Mouse (Mus musculus): ENCODE data around the gene Fam131b.

DNA sequence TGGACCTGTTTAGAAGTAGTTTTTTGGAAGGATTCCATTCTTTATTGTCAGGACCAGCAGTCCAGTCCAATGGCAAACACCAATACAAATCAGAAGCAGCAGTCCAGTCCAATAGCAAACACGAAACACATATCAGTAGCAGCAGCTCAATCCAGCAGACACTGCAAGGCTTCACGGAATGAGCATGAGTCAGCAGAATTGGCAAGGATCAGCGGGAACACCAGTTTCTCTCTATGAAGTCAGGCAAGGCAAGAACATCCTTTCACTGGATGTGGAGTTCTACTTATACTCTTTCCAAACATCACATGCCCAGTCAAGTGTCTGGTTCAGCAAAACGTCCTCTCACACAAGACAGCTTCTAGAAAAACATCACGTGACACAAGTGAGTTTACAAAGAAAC is 15.5 kb upstream of the Fam131b start:
- TF ChIP-seq CTCF (IDR thresholded peaks at IDR 0.05; ENCODE audit: control insufficient read depth, insufficient read depth, insufficient replicate concordance, low read depth, low read length) (no peak), POLR2A (IDR thresholded peaks at IDR 0.05; ENCODE audit: control insufficient read depth, low read depth, low read length) (no peak)

All from testis, adult 2 months (tissue).